Mouse (Mus musculus) T-cell, adult 2 months (primary cell): ENCODE results near the gene Trp63.

ENCODE experiments used
- DNase-seq: peaks from one replicate; pipeline ENCODE4 v3.0.0; 2022; ENCODE audit warnings: low spot score

Trp63 gene

GRCm38 (mm10) chr16:25875681-25876080 lies 192.1 kb downstream of the Trp63 start:
- no peak for DNase-seq

- no peak for DNase-seq
These were observed 193.9 kb downstream of the Trp63 start for GRCm38 (mm10) chr16:25877416-25877965.

- DNase-seq = no peak
These were observed 194.6 kb downstream of the Trp63 start for GRCm38 (mm10) chr16:25878116-25878515.

GRCm38 (mm10) chr16:25899071-25899470 lies 215.5 kb downstream of the Trp63 start:
- no peak for DNase-seq

GRCm38 (mm10) chr16:25899657-25900056 lies 216.1 kb downstream of the Trp63 start:
- no peak for DNase-seq

- no peak for DNase-seq
These were observed 216.9 kb downstream of the Trp63 start for GRCm38 (mm10) chr16:25900389-25900908.

GRCm38 (mm10) chr16:25912185-25912584 lies 228.6 kb downstream of the Trp63 start:
- no peak for DNase-seq

GRCm38 (mm10) chr16:25934181-25934580 lies 250.6 kb downstream of the Trp63 start:
- DNase-seq = no peak
